Mouse (Mus musculus): ENCODE measurements around the gene Olfr652.

Gene Olfr652

GRCm38 (mm10) chr7:104560601-104561000 lies at the start of gene Olfr652:
Gene Olfr652 (plus strand): TSS chr7:104560901.

GRCm38 (mm10) chr7:104549833-104550232 lies 10.9 kb upstream of the Olfr652 start, which contains the start of gene Olfr651:
Gene Olfr651 (plus strand): TSS chr7:104550133.
- WGBS: 71% methylated on average over 5 of the region's 5 CpGs

- WGBS: 78% methylated on average over 1 of the region's 1 CpGs
Observed at GRCm38 (mm10) chr7:104552700-104553099, 8.0 kb upstream of the Olfr652 start.

- WGBS: 79% methylated on average over 2 of the region's 2 CpGs
Observed at GRCm38 (mm10) chr7:104577014-104577413, 16.3 kb downstream of the Olfr652 start, which contains the start of gene Olfr653. Gene Olfr653 (plus strand): TSS chr7:104577314.

GRCm38 (mm10) chr7:104580846-104581245 lies 20.1 kb downstream of the Olfr652 start:
- WGBS: 97% methylated on average over 4 of the region's 4 CpGs

- 91% methylated on average over 4 of the region's 4 CpGs for WGBS
Observed at GRCm38 (mm10) chr7:104581429-104581828, 20.7 kb downstream of the Olfr652 start.

- WGBS: 83% methylated on average over 4 of the region's 4 CpGs
Observed at GRCm38 (mm10) chr7:104586725-104587124, 26.0 kb downstream of the Olfr652 start, which contains the start of gene Olfr654. Gene Olfr654 (plus strand): TSS chr7:104587025.

GRCm38 (mm10) chr7:104588274-104588673 lies 27.6 kb downstream of the Olfr652 start:
- 84% methylated on average over 5 of the region's 5 CpGs for WGBS

- 82% methylated on average over 2 of the region's 2 CpGs for WGBS
Observed at GRCm38 (mm10) chr7:104601679-104602078, 41.0 kb downstream of the Olfr652 start, which contains the start of gene Olfr655. Gene Olfr655 (minus strand): TSS chr7:104601779.

GRCm38 (mm10) chr7:104603173-104603572 lies 42.5 kb downstream of the Olfr652 start:
- WGBS: 4% methylated on average over 3 of the region's 3 CpGs

- 78% methylated on average over 4 of the region's 4 CpGs for WGBS
Observed at GRCm38 (mm10) chr7:104613655-104614054, 53.0 kb downstream of the Olfr652 start, which contains the start of gene Olfr656. Gene Olfr656 (plus strand): TSS chr7:104613955.

All from cerebral cortex, adult 2 months (tissue).